1 mouse cellular context compared by ENCODE assay signal in the genomic region with DNA sequence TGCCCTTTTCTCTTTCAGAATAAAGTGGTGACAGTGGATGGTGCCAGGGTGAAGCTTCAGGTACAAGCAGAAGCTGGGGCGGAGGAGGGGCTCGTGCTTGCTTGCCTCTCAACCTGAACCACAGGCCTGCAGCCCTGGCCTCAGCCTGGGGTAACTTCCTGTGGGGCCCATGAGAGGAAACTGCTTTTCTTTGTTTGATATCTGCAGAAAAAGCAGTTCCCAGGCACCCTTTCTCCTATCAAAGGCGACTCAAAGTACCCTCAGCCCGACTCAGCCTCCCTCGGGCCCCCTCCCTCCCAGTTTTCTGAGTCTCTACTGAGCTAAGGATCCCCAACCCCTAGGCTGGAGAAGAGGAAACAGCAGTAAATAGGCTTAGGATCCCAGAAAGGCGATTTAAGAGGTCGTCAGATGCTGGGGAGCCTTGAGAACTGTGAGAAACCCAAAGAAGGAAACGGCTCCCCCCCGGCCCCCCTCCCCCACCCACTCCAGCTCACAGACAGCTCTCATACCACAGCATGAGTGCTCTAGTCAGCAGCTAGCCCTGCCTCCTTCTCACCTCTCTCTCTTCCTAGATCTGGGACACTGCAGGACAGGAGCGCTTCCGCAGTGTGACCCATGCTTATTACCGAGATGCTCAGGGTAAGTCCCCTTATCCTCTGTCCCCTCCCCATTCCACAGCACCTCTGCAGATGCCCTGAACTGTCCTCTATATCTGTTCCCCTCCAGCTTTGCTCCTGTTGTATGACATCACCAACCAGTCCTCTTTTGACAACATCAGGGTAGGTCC.
TF ChIP-seq lines count a peak whose summit lies in the region.

No protein-coding gene starts in this region.

TF ChIP-seq in CH12.LX, 34 proteins besides CTCF, POLR2A, EP300 and RAD21 (continued from another document):
- TF ChIP-seq USF1 (IDR thresholded peaks at IDR 0.05; ENCODE audit: low read depth, low read length) = no peak
TF ChIP-seq in CH12.LX: peak in this region for 0.
